ENCODE assay signal across 21 mouse cellular contexts in genomic region chr12:97161853-97162252, GRCm38 (mm10).
"Had no signal": no experiment of that assay in that cellular context is flagged by ENCODE, and none has a peak within 500 bp of the region (broad histone marks: within the 10 kb centered on the region; RNA-seq: fewer than 3 reads in every experiment).

No protein-coding gene starts in this region.

- H3K4me1 ChIP-seq: liver, embryonic 12.5 days; liver, embryonic 15.5 days; lung, embryonic 15.5 days; megakaryocyte, embryonic 14.5 days; neural tube, embryonic 13.5 days had no signal

- H3K4me2 ChIP-seq: kidney, embryonic 15.5 days; liver, embryonic 12.5 days; liver, embryonic 15.5 days; lung, embryonic 15.5 days; neural tube, embryonic 13.5 days had no signal

- H3K9me3 ChIP-seq: kidney, embryonic 15.5 days; limb, embryonic 13.5 days; liver, embryonic 12.5 days; liver, embryonic 15.5 days; lung, embryonic 15.5 days; neural tube, embryonic 13.5 days had no signal

- H3K36me3 ChIP-seq: kidney, embryonic 15.5 days; limb, embryonic 13.5 days; liver, embryonic 12.5 days; liver, embryonic 15.5 days; lung, embryonic 15.5 days; neural tube, embryonic 13.5 days had no signal

- H3K27ac ChIP-seq: kidney, embryonic 15.5 days; left cerebral cortex, adult 2 months; limb, embryonic 13.5 days; liver, embryonic 12.5 days; liver, embryonic 15.5 days; lung, embryonic 15.5 days; neural tube, embryonic 13.5 days had no signal

- DNase-seq: kidney, adult 11 months; kidney, adult 8-10 months; kidney, postnatal 36 days; layer of hippocampus, postnatal 36 days; liver; lung, adult 18-20 months; lung, postnatal 10 days; lung, postnatal 36 days; retina, postnatal 1 day; right cerebral cortex, postnatal 25 days; spleen, adult 18-20 months; thymus, adult 18-20 months; thymus, postnatal 36 days had no signal

- ATAC-seq: liver, embryonic 12.5 days had no signal

- H3K27me3 ChIP-seq: kidney, embryonic 15.5 days; limb, embryonic 13.5 days; liver, embryonic 12.5 days; liver, embryonic 15.5 days; lung, embryonic 15.5 days; megakaryocyte, embryonic 14.5 days; neural tube, embryonic 13.5 days had no signal

- H3K9ac ChIP-seq: kidney, embryonic 15.5 days; limb, embryonic 13.5 days; liver, embryonic 12.5 days; liver, embryonic 15.5 days; lung, embryonic 15.5 days; neural tube, embryonic 13.5 days had no signal

- H3K4me3 ChIP-seq: kidney, embryonic 15.5 days; left cerebral cortex, adult 2 months; limb, embryonic 13.5 days; liver, embryonic 12.5 days; liver, embryonic 15.5 days; lung, embryonic 15.5 days; megakaryocyte, embryonic 14.5 days; neural tube, embryonic 13.5 days had no signal
